Mouse (Mus musculus): Measurements from ENCODE around the gene Agap1.

The Agap1 gene

DNA sequence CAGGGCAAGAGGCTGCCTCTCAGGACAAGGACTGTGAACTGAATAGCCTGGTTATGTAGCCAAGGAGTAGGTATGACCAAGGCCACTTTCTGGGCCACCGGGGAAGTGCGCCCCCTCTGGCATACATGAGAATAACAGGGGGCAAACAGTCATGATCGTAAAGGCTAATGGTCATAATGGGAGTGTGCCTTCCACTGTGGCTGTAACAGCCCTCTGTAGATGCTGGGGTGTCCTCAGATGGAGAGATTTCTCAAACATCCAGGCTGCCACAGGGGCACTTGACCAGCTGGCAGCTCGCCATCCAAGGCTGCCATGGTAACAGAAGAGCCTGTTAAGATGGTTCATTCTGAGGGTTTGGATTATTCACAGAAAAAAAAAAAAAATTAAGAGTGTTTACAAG lies 221.8 kb downstream of the Agap1 start:
- Histone ChIP-seq H3K36me3 (ENCODE audit: control insufficient read depth, insufficient read depth, low read length, poor library complexity, severe bottlenecking) (no peaks in the 10 kb centered on the region), H3K27me3 (ENCODE audit: control insufficient read depth, insufficient read depth, low read length, poor library complexity, severe bottlenecking) (no peaks in the 10 kb centered on the region)
- no peak for DNase-seq (ENCODE audit: low read depth, low spot score)

GRCm38 (mm10) chr1:89680673-89681072 lies 226.1 kb downstream of the Agap1 start:
- no peaks in the 10 kb centered on the region for H3K36me3 ChIP-seq (ENCODE audit: control insufficient read depth, insufficient read depth, low read length, poor library complexity, severe bottlenecking)
- DNase-seq (ENCODE audit: low read depth, low spot score) = no peak
- H3K27me3 ChIP-seq (ENCODE audit: control insufficient read depth, insufficient read depth, low read length, poor library complexity, severe bottlenecking) = no peaks in the 10 kb centered on the region

DNA sequence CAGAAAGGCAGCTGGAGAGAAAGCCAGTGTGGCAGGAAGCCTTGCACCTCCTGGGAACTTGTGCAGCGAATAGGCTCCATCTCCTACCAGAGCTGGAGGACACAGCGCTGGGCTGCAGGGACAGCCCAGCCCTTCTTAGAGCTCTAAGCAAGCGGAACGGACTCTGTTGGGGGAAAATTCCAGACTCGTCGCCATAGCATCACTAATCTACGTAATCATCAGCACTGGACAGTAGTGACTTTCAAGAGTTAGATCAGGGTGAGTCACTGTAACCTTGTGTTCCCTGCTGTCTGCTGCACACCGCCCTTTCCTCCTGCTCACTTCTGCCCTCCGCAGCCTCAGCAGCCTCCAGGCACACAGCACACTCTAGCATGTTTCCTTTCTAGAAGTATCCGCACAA lies 234.3 kb downstream of the Agap1 start:
- no peak for DNase-seq (ENCODE audit: low read depth, low spot score)
- Histone ChIP-seq H3K27me3 (ENCODE audit: control insufficient read depth, insufficient read depth, low read length, poor library complexity, severe bottlenecking) (no peaks in the 10 kb centered on the region), H3K36me3 (ENCODE audit: control insufficient read depth, insufficient read depth, low read length, poor library complexity, severe bottlenecking) (no peaks in the 10 kb centered on the region)

DNA sequence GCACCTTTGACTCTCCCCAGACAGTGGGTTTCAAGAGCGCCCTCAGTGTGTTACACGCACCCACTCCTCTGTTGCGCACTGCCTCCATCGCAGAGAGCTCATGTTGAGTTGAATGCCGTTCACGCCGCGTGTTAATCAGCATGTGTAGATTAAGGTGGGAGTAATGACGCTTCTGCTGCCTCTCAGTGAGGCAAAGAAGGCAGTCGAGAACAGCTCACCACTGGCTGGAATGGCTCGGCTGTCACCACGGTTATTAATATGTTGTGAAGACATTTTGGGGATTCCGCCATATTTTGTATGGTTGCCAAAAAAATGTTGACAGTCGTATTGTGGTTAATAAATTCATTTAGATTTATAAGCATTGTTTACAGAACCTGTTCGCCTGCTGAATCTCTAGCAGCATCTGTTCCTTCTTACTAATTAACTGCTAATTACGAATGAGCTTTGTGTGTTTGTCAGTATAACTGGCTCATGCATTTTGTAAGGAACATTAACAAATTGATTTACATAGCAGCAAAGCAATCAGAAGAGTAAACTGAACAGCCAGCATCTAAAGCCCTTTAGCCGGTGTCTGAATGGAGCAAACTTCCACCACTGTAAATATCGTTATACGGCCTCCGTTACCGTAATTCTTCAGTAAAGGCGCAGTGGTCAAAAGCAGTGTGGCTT lies 235.1 kb downstream of the Agap1 start:
- DNase-seq (ENCODE audit: low read depth, low spot score) = no peak
- no peaks in the 10 kb centered on the region for H3K27me3 ChIP-seq (ENCODE audit: control insufficient read depth, insufficient read depth, low read length, poor library complexity, severe bottlenecking)

GRCm38 (mm10) chr1:89691096-89691495 lies 236.5 kb downstream of the Agap1 start:
- Histone ChIP-seq H3K27me3 (ENCODE audit: control insufficient read depth, insufficient read depth, low read length, poor library complexity, severe bottlenecking) (no peaks in the 10 kb centered on the region), H3K36me3 (ENCODE audit: control insufficient read depth, insufficient read depth, low read length, poor library complexity, severe bottlenecking) (no peaks in the 10 kb centered on the region)
- no peak for DNase-seq (ENCODE audit: low read depth, low spot score)

More for the DNA sequence above, 235.1 kb downstream of the Agap1 start:
- no peaks in the 10 kb centered on the region for H3K36me3 ChIP-seq (ENCODE audit: control insufficient read depth, insufficient read depth, low read length, poor library complexity, severe bottlenecking)

DNA sequence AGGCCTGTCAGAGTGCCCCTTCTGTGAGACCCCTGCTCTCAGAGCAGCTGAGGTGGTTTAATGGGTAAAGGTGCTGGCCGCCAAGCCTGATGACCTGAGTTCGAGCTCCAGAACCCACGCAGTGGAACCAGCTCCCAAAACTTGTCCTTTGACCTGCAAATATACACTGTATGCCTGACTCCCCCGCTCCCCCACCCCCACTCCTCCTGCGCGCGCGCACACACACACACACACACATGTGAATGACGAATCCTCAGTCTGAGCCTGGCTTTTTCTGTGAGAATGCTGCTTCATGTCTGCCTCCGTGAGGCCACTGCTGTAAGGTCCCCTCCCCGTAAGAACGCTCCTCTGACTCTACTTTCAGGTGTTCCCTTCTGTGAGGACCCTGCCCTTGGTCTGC lies 237.8 kb downstream of the Agap1 start:
- no peaks in the 10 kb centered on the region for H3K36me3 ChIP-seq (ENCODE audit: control insufficient read depth, insufficient read depth, low read length, poor library complexity, severe bottlenecking)
- no peak for DNase-seq (ENCODE audit: low read depth, low spot score)

DNA sequence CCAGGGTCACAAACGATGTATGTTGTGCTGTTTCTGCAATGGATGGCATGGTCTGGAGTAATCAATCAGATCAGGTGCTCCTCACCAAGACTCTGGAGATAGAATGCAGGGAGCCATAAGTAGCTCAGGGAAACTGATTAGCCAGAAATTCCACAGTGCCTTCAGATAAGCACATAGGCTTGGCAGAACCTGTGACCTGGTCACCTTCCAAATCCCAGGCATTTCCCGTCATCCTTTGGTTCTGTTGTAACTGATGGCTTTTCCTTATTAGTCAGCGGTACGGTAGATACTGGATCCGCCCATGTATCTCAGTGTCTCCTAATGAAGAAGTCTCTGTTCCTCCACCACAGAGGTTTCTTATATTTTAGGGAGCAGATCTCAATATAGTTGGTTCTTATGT lies 240.3 kb downstream of the Agap1 start:
- DNase-seq (ENCODE audit: low read depth, low spot score) = no peak
- H3K36me3 ChIP-seq (ENCODE audit: control insufficient read depth, insufficient read depth, low read length, poor library complexity, severe bottlenecking) = no peaks in the 10 kb centered on the region
- no peaks in the 10 kb centered on the region for H3K27me3 ChIP-seq (ENCODE audit: control insufficient read depth, insufficient read depth, low read length, poor library complexity, severe bottlenecking)

More for the DNA sequence above, 237.8 kb downstream of the Agap1 start:
- no peaks in the 10 kb centered on the region for H3K27me3 ChIP-seq (ENCODE audit: control insufficient read depth, insufficient read depth, low read length, poor library complexity, severe bottlenecking)

DNA sequence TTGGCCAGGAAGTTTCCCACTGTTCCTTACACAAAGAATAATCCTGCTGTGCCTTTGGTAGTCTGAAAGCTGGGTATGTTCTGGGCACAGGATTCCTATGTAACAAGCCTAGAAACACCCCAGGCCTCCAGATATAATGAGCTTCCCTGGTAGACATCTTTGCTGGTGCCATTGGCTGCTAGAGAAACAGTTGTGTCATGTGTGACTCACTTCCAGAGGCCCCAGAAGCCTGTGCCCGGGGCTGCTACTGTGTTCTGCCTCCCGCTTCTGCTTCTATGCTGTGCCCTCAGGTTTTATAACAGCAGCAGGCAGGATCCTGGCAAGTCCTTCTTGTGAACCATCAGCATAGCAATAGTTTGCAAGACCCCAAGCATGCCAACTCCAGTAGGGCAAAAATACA lies 242.6 kb downstream of the Agap1 start:
- DNase-seq (ENCODE audit: low read depth, low spot score) = no peak
- H3K36me3 ChIP-seq (ENCODE audit: control insufficient read depth, insufficient read depth, low read length, poor library complexity, severe bottlenecking) = no peaks in the 10 kb centered on the region
- no peaks in the 10 kb centered on the region for H3K27me3 ChIP-seq (ENCODE audit: control insufficient read depth, insufficient read depth, low read length, poor library complexity, severe bottlenecking)

DNA sequence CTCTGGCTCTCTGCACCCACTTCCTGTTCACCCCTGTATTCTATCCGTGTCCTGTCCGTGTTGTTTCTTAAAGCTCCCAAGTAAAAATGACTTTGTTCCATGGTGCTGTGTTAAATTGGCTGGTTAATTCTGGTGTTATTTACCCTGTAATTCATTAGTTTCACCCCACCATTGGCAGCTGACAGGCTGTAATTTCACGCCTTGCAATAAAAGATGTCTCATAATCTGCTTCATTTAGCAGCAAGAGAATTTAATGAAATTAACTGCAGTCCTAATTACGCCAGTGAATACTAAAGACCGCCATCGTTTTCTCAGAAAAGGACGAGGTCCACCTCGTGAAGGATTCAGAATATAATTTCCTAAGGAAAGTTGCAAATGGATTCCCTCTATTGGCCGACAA lies 245.6 kb downstream of the Agap1 start:
- Histone ChIP-seq H3K36me3 (ENCODE audit: control insufficient read depth, insufficient read depth, low read length, poor library complexity, severe bottlenecking) (no peaks in the 10 kb centered on the region), H3K27me3 (ENCODE audit: control insufficient read depth, insufficient read depth, low read length, poor library complexity, severe bottlenecking) (no peaks in the 10 kb centered on the region)
- DNase-seq (ENCODE audit: low read depth, low spot score) = no peak

DNA sequence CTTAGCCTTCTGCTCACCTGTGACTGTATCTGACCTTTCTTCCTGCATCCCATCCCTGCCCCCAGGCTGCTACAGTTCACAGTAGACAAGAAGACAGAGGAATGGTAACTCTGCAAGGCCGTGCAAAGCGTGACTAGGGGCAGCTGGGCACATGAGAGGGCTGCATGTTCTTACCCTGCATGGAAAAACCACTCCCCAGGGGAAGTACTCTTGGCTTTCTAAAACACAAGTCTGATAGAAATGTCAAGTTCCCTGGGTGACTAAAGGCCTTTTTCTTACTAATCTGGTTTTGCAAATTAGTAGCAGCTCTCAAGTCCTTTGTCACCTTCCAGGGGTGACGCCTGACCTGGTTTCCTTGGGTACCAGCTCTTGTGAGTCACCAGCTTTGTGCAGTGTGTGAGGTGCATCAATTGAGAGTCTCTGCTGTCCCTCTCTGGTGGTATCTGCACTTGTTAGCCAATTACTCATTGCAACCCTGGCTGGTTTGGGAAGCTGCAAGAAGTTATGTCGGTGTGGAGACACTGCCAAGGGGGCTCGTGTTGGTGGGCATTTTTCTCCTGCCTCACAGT lies 246.6 kb downstream of the Agap1 start:
- no peaks in the 10 kb centered on the region for H3K27me3 ChIP-seq (ENCODE audit: control insufficient read depth, insufficient read depth, low read length, poor library complexity, severe bottlenecking)
- no peak for DNase-seq (ENCODE audit: low read depth, low spot score)
- H3K36me3 ChIP-seq (ENCODE audit: control insufficient read depth, insufficient read depth, low read length, poor library complexity, severe bottlenecking) = no peaks in the 10 kb centered on the region

DNA sequence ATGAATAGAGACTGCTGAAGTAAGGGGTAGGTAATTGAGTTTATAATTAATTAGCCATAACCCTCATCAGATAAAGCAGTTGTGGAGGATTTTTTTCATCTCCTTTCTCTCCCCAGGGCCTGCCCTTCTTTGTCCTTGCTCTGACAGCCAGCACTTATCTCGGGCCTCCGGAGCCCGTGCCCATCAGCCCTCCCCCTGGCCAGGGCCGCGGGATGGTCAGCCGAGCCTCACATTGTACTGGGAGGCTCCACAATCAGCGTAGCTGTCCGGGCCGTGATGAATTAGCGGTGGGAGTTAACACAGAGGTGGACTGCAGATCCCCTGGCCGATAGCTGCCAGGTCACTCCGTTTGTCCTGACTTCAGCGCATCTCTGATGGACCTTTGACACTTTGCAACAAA lies 248.7 kb downstream of the Agap1 start:
- H3K27me3 ChIP-seq (ENCODE audit: control insufficient read depth, insufficient read depth, low read length, poor library complexity, severe bottlenecking) = no peaks in the 10 kb centered on the region
- no peak for DNase-seq (ENCODE audit: low read depth, low spot score)
- H3K36me3 ChIP-seq (ENCODE audit: control insufficient read depth, insufficient read depth, low read length, poor library complexity, severe bottlenecking) = no peaks in the 10 kb centered on the region

DNA sequence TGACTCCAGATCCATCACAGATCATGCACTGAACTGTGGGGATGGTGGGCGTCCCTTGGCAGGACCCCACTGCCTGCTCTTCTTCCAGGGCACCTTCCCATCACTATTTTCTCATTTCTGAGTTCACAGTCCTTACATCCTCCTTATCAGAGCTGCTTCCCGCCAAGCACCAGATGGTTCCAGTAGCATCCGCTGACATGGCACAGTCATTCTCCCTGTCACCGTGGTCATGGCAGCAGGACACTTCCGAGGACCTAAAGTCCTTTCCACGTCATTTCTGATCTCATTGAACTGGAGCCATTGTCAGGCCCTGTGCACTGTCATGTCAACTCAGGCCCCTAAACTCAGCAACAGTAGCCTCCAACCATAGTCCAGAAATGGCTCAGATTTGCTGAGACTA lies 251.1 kb downstream of the Agap1 start:
- no peak for DNase-seq (ENCODE audit: low read depth, low spot score)
- no peaks in the 10 kb centered on the region for H3K27me3 ChIP-seq (ENCODE audit: control insufficient read depth, insufficient read depth, low read length, poor library complexity, severe bottlenecking)
- H3K36me3 ChIP-seq (ENCODE audit: control insufficient read depth, insufficient read depth, low read length, poor library complexity, severe bottlenecking) = no peaks in the 10 kb centered on the region

- no peak for DNase-seq (ENCODE audit: low read depth, low spot score)
Measured at GRCm38 (mm10) chr1:89706862-89707261, 252.3 kb downstream of the Agap1 start.

GRCm38 (mm10) chr1:89707756-89708480 lies 253.3 kb downstream of the Agap1 start:
- Histone ChIP-seq H3K36me3 (ENCODE audit: control insufficient read depth, insufficient read depth, low read length, poor library complexity, severe bottlenecking) (no peaks in the 10 kb centered on the region), H3K27me3 (ENCODE audit: control insufficient read depth, insufficient read depth, low read length, poor library complexity, severe bottlenecking) (no peaks in the 10 kb centered on the region)
- no peak for DNase-seq (ENCODE audit: low read depth, low spot score)

More at GRCm38 (mm10) chr1:89706862-89707261, 252.3 kb downstream of the Agap1 start:
- Histone ChIP-seq H3K36me3 (ENCODE audit: control insufficient read depth, insufficient read depth, low read length, poor library complexity, severe bottlenecking) (no peaks in the 10 kb centered on the region), H3K27me3 (ENCODE audit: control insufficient read depth, insufficient read depth, low read length, poor library complexity, severe bottlenecking) (no peaks in the 10 kb centered on the region)

- DNase-seq (ENCODE audit: low read depth, low spot score) = no peak
- Histone ChIP-seq H3K36me3 (ENCODE audit: control insufficient read depth, insufficient read depth, low read length, poor library complexity, severe bottlenecking) (no peaks in the 10 kb centered on the region), H3K27me3 (ENCODE audit: control insufficient read depth, insufficient read depth, low read length, poor library complexity, severe bottlenecking) (no peaks in the 10 kb centered on the region)
Measured at GRCm38 (mm10) chr1:89709824-89710223, 255.2 kb downstream of the Agap1 start.
